Mouse (Mus musculus): Measurements from ENCODE around the gene Olfr432. TPM values are rescaled to one million over a fixed set of nuclear protein-coding genes. Genes with fewer than 3 reads are reported as not detected.
"Not testable (repeated sequence)": the region's sequence is repeated elsewhere in the genome, so short reads cannot be mapped to it uniquely, and the experiment has no call there.

The Olfr432 gene
- polyA plus RNA-seq, 1 experiment from 2014 or later: not detected

GRCm38 (mm10) chr1:174044431-174044830, 4.6 kb upstream of the Olfr432 start:
- H3K27me3 ChIP-seq (ENCODE audit: control insufficient read depth, insufficient read depth, low read length): no peaks in the 10 kb centered on the region
- no peak overlapping the region for H3K9ac ChIP-seq (ENCODE audit: low read length)
- H3K36me3 ChIP-seq (ENCODE audit: control insufficient read depth, insufficient read depth, low read length): no peaks in the 10 kb centered on the region
- 53% methylated on average over 2 of the region's 2 CpGs for WGBS
- no peak for ATAC-seq (ENCODE audit: insufficient read depth, low FRiP score)
- H3K9me3 ChIP-seq (replicated peaks; ENCODE audit: control insufficient read depth, low read length): no peaks in the 10 kb centered on the region
- no peak overlapping the region for H3K4me2 ChIP-seq (ENCODE audit: low read depth, low read length)
- no peak overlapping the region for H3K27ac ChIP-seq (ENCODE audit: low read length)
- peaks cover 3% of the 10 kb centered on the region; the same call in 1 of the 2 replicates for H3K4me1 ChIP-seq (ENCODE audit: control insufficient read depth, insufficient read depth, low read length)
- no peak overlapping the region for H3K4me3 ChIP-seq (replicated peaks; ENCODE audit: low read length)

DNA sequence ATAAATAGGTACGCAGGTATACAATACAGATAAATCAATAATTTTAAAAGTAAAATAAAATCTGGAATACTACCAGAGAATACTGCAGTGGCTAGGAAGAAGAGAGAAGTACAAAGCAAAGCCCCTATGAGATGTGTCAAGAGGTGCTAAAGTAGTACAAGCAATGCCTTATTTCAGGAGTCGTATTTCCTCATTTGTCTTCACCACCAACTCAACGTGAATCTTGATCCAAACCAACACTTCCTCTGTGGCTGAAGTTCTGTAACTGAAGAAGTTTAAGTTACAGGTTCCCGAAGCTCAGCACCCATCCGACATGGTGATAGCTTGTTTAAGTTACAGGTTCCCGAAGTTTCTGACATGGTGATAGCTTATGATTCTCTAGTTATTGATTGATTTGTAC, 778 bp upstream of the Olfr432 start:
- WGBS: 61% methylated on average over 6 of the region's 6 CpGs
- H3K36me3 ChIP-seq (ENCODE audit: control insufficient read depth, insufficient read depth, low read length); ATAC-seq (ENCODE audit: insufficient read depth, low FRiP score): not testable (repeated sequence)

DNA sequence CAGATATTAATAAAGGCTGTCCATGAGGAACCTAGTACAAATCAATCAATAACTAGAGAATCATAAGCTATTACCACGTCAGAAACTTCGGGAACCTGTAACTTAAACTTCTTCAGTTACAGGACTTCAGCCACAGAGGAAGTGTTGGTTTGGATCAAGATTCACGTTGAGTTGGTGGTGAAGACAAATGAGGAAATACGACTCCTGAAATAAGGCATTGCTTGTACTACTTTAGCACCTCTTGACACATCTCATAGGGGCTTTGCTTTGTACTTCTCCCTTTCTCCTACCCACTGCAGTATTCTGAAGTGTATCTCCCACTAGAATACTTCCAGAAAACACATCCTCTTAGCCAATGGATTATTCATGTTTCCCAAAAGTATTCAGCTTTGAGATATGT, 352 bp downstream of the Olfr432 start:
- ATAC-seq (ENCODE audit: insufficient read depth, low FRiP score); H3K4me1 ChIP-seq (ENCODE audit: control insufficient read depth, insufficient read depth, low read length); H3K27me3 ChIP-seq (ENCODE audit: control insufficient read depth, insufficient read depth, low read length); H3K4me2 ChIP-seq (ENCODE audit: low read depth, low read length); H3K4me3 ChIP-seq (replicated peaks; ENCODE audit: low read length); H3K9me3 ChIP-seq (replicated peaks; ENCODE audit: control insufficient read depth, low read length); H3K9ac ChIP-seq (ENCODE audit: low read length); H3K36me3 ChIP-seq (ENCODE audit: control insufficient read depth, insufficient read depth, low read length); H3K27ac ChIP-seq (ENCODE audit: low read length): not testable (repeated sequence)
- WGBS: 45% methylated on average over 4 of the region's 4 CpGs

More for the DNA sequence above, 778 bp upstream of the Olfr432 start:
- not testable (repeated sequence) for H3K27ac ChIP-seq (ENCODE audit: low read length); H3K4me2 ChIP-seq (ENCODE audit: low read depth, low read length); H3K9ac ChIP-seq (ENCODE audit: low read length); H3K4me1 ChIP-seq (ENCODE audit: control insufficient read depth, insufficient read depth, low read length); H3K9me3 ChIP-seq (replicated peaks; ENCODE audit: control insufficient read depth, low read length); H3K4me3 ChIP-seq (replicated peaks; ENCODE audit: low read length); H3K27me3 ChIP-seq (ENCODE audit: control insufficient read depth, insufficient read depth, low read length)

DNA sequence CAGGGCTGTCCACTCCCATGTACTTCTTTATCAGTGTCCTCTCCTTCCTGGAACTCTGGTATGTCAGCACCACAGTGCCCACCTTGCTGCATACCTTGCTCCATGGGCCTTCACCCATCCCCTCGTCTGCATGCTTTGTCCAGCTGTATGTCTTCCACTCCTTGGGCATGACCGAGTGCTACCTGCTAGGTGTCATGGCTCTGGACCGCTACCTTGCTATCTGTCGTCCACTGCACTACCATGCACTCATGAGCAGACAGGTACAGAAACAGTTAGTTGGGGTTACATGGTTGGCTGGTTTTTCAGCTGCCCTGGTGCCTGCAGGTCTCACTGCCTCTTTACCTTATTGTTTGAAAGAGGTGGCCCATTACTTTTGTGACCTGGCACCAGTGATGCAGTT, 1.5 kb downstream of the Olfr432 start:
- Histone ChIP-seq H3K4me3 (replicated peaks; ENCODE audit: low read length) (no peak overlapping the region), H3K27ac (ENCODE audit: low read length) (no peak overlapping the region), H3K27me3 (ENCODE audit: control insufficient read depth, insufficient read depth, low read length) (no peaks in the 10 kb centered on the region), H3K36me3 (ENCODE audit: control insufficient read depth, insufficient read depth, low read length) (no peaks in the 10 kb centered on the region), H3K9ac (ENCODE audit: low read length) (no peak overlapping the region), H3K4me2 (ENCODE audit: low read depth, low read length) (no peak overlapping the region), H3K9me3 (replicated peaks; ENCODE audit: control insufficient read depth, low read length) (no peaks in the 10 kb centered on the region), H3K4me1 (ENCODE audit: control insufficient read depth, insufficient read depth, low read length) (no peaks in the 10 kb centered on the region)
- 86% methylated on average over 4 of the region's 4 CpGs for WGBS
- ATAC-seq (ENCODE audit: insufficient read depth, low FRiP score): no peak

DNA sequence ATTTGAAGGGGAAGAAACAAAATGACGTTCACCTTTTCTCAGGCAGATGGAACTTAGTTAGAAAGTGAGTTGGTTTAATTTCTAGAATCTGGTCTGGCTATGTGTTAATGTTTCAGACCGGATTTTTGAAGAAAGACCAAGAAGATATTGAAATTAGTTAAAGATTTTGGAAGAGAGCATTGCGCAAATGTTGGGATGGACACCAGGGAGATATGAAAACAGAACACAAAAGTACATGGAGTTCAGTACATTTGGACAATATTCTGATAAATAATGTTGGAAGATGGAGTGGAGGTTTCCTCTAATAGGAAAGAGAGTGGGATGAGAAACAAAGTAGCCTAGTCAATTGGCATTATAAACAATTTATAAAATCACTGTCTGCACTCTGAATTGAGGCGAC, 2.5 kb downstream of the Olfr432 start:
- no peak overlapping the region for H3K4me2 ChIP-seq (ENCODE audit: low read depth, low read length)

GRCm38 (mm10) chr1:174051931-174052536, 3.0 kb downstream of the Olfr432 start:
- no peak overlapping the region for H3K9ac ChIP-seq (ENCODE audit: low read length)
- H3K4me3 ChIP-seq (replicated peaks; ENCODE audit: low read length): no peak overlapping the region
- no peak overlapping the region for H3K27ac ChIP-seq (ENCODE audit: low read length)
- H3K36me3 ChIP-seq (ENCODE audit: control insufficient read depth, insufficient read depth, low read length): no peaks in the 10 kb centered on the region
- ATAC-seq (ENCODE audit: insufficient read depth, low FRiP score): no peak
- H3K4me2 ChIP-seq (ENCODE audit: low read depth, low read length): no peak overlapping the region
- no peaks in the 10 kb centered on the region for H3K27me3 ChIP-seq (ENCODE audit: control insufficient read depth, insufficient read depth, low read length)
- no peaks in the 10 kb centered on the region for H3K4me1 ChIP-seq (ENCODE audit: control insufficient read depth, insufficient read depth, low read length)
- H3K9me3 ChIP-seq (replicated peaks; ENCODE audit: control insufficient read depth, low read length): no peaks in the 10 kb centered on the region
- 82% methylated on average over 5 of the region's 5 CpGs for WGBS

More for the DNA sequence above, 2.5 kb downstream of the Olfr432 start:
- no peaks in the 10 kb centered on the region for H3K27me3 ChIP-seq (ENCODE audit: control insufficient read depth, insufficient read depth, low read length)
- no peak overlapping the region for H3K9ac ChIP-seq (ENCODE audit: low read length)
- no peak overlapping the region for H3K27ac ChIP-seq (ENCODE audit: low read length)
- no peak overlapping the region for H3K4me3 ChIP-seq (replicated peaks; ENCODE audit: low read length)
- H3K4me1 ChIP-seq (ENCODE audit: control insufficient read depth, insufficient read depth, low read length): no peaks in the 10 kb centered on the region
- no peaks in the 10 kb centered on the region for H3K9me3 ChIP-seq (replicated peaks; ENCODE audit: control insufficient read depth, low read length)
- WGBS: 82% methylated on average over 4 of the region's 4 CpGs
- ATAC-seq (ENCODE audit: insufficient read depth, low FRiP score): no peak
- H3K36me3 ChIP-seq (ENCODE audit: control insufficient read depth, insufficient read depth, low read length): no peaks in the 10 kb centered on the region

DNA sequence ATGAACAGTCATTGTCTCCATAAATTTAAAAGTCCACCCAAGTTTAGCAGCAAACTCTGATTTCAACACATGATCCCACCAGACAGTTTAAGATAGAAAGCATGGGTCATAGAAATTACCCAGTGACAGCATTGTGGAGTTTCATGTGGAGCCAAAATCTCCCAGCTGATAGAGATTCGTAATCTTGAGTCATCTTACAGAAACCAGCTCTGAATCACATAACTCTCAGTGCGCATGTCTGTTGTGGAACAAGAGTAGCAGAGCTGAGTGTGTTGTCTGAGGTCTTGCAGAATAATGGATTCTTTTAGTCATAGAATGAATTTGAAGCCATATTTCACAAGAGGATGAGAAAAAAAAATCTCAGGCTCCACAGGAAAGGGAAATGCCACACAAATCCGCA, 4.0 kb downstream of the Olfr432 start:
- H3K9ac ChIP-seq (ENCODE audit: low read length): no peak overlapping the region
- no peaks in the 10 kb centered on the region for H3K4me1 ChIP-seq (ENCODE audit: control insufficient read depth, insufficient read depth, low read length)
- H3K27me3 ChIP-seq (ENCODE audit: control insufficient read depth, insufficient read depth, low read length): no peaks in the 10 kb centered on the region
- H3K9me3 ChIP-seq (replicated peaks; ENCODE audit: control insufficient read depth, low read length): no peaks in the 10 kb centered on the region
- no peak overlapping the region for H3K27ac ChIP-seq (ENCODE audit: low read length)
- 71% methylated on average over 3 of the region's 3 CpGs for WGBS
- H3K4me2 ChIP-seq (ENCODE audit: low read depth, low read length): no peak overlapping the region
- H3K4me3 ChIP-seq (replicated peaks; ENCODE audit: low read length): no peak overlapping the region
- ATAC-seq (ENCODE audit: insufficient read depth, low FRiP score): no peak
- H3K36me3 ChIP-seq (ENCODE audit: control insufficient read depth, insufficient read depth, low read length): no peaks in the 10 kb centered on the region

- 69% methylated on average over 2 of the region's 2 CpGs for WGBS
- H3K4me2 ChIP-seq (ENCODE audit: low read depth, low read length): no peak overlapping the region
- ATAC-seq (ENCODE audit: insufficient read depth, low FRiP score): no peak
- H3K27ac ChIP-seq (ENCODE audit: low read length): no peak overlapping the region
- no peak overlapping the region for H3K9ac ChIP-seq (ENCODE audit: low read length)
- no peaks in the 10 kb centered on the region for H3K4me1 ChIP-seq (ENCODE audit: control insufficient read depth, insufficient read depth, low read length)
- no peak overlapping the region for H3K4me3 ChIP-seq (replicated peaks; ENCODE audit: low read length)
- no peaks in the 10 kb centered on the region for H3K36me3 ChIP-seq (ENCODE audit: control insufficient read depth, insufficient read depth, low read length)
- no peaks in the 10 kb centered on the region for H3K9me3 ChIP-seq (replicated peaks; ENCODE audit: control insufficient read depth, low read length)
- H3K27me3 ChIP-seq (ENCODE audit: control insufficient read depth, insufficient read depth, low read length): no peaks in the 10 kb centered on the region
Observed at GRCm38 (mm10) chr1:174055248-174055647, 6.2 kb downstream of the Olfr432 start.

- no peak for ATAC-seq (ENCODE audit: insufficient read depth, low FRiP score)
- Histone ChIP-seq H3K27me3 (ENCODE audit: control insufficient read depth, insufficient read depth, low read length) (no peaks in the 10 kb centered on the region), H3K4me1 (ENCODE audit: control insufficient read depth, insufficient read depth, low read length) (no peaks in the 10 kb centered on the region), H3K27ac (ENCODE audit: low read length) (no peak within 1 kb of the TSS), H3K4me3 (replicated peaks; ENCODE audit: low read length) (no peak within 1 kb of the TSS), H3K4me2 (ENCODE audit: low read depth, low read length) (no peak within 1 kb of the TSS), H3K36me3 (ENCODE audit: control insufficient read depth, insufficient read depth, low read length) (no peaks in the 10 kb centered on the region), H3K9me3 (replicated peaks; ENCODE audit: control insufficient read depth, low read length) (no peaks in the 10 kb centered on the region), H3K9ac (ENCODE audit: low read length) (no peak within 1 kb of the TSS)
- WGBS: 84% methylated on average over 3 of the region's 3 CpGs
Observed at GRCm38 (mm10) chr1:174066305-174066704, 17.3 kb downstream of the Olfr432 start, which contains the start of gene Olfr430. Olfr430 (plus strand) TSS chr1:174066605.
